Mouse (Mus musculus) granulocyte monocyte progenitor cell, adult 5-6 weeks (primary cell): ENCODE results near the gene Hspd1. TPM values are rescaled to one million over a fixed set of nuclear protein-coding genes. Genes with fewer than 3 reads are reported as not detected.
"Not testable (repeated sequence)": the region's sequence is repeated elsewhere in the genome, so short reads cannot be mapped to it uniquely, and the experiment has no call there.

ENCODE experiments used
- ATAC-seq: replicated peaks from 2 replicates; pipeline ENCODE4 v1.8.0; 2016; ENCODE audit warnings: mild to moderate bottlenecking, moderate TSS enrichment, inconsistent platforms; ENCODE audit not compliant: poor library complexity, severe bottlenecking
- total RNA-seq, 2 experiments: library from RNA; stranded (forward) in 1 of 2; stranded (reverse) in 1 of 2; fragments of 200-712, 200-1000 nt in 1 of 2; fragments of >200 nt in 1 of 2; fragmentation: Nextera tagmentation in 1 of 2; gene quantifications; 2 replicates each; pipeline ENCODE4 v1.2.3; 2014 to 2017

Gene Hspd1
- total RNA-seq (2014; fragmentation: Nextera tagmentation): 291 and 340 TPM in 2 replicates
- total RNA-seq (2017): 555 and 596 TPM in 2 replicates

- peak; percentile 86 for ATAC-seq
Observed at GRCm38 (mm10) chr1:55087932-55088610, at the start of gene Hspd1, which contains the start of gene Hspe1. Gene Hspd1, minus strand, starts transcription at chr1:55088243. Gene Hspe1, plus strand, starts transcription at chr1:55088132.

GRCm38 (mm10) chr1:55135846-55136245 lies 47.8 kb upstream of the Hspd1 start:
- no peak for ATAC-seq

GRCm38 (mm10) chr1:55134301-55134700 lies 46.3 kb upstream of the Hspd1 start:
- no peak for ATAC-seq

- no peak for ATAC-seq
Observed at GRCm38 (mm10) chr1:55133173-55133572, 45.1 kb upstream of the Hspd1 start.

GRCm38 (mm10) chr1:55132308-55132707 lies 44.3 kb upstream of the Hspd1 start:
- no peak for ATAC-seq

- ATAC-seq: peak; percentile 44
Observed at GRCm38 (mm10) chr1:55131424-55132014, 43.5 kb upstream of the Hspd1 start.

- peak; percentile 90 for ATAC-seq
Observed at GRCm38 (mm10) chr1:55130943-55131401, 42.9 kb upstream of the Hspd1 start, which contains the start of gene Mob4. Gene Mob4, plus strand, starts transcription at chr1:55131231.

- ATAC-seq: no peak
Observed at GRCm38 (mm10) chr1:55130190-55130916, 42.3 kb upstream of the Hspd1 start.

- 0 out of 2 replicates have a peak, but pooled peaks have one; percentile 9 for ATAC-seq
Observed at GRCm38 (mm10) chr1:55129716-55130115, 41.7 kb upstream of the Hspd1 start.

GRCm38 (mm10) chr1:55124136-55124535 lies 36.1 kb upstream of the Hspd1 start:
- ATAC-seq: not testable (repeated sequence)

GRCm38 (mm10) chr1:55123561-55123960 lies 35.5 kb upstream of the Hspd1 start:
- ATAC-seq: no peak

- ATAC-seq: peak; percentile 33; the same call in 1 of the 2 replicates
Observed at GRCm38 (mm10) chr1:55123046-55123445, 35.0 kb upstream of the Hspd1 start.

GRCm38 (mm10) chr1:55109066-55109766 lies 21.2 kb upstream of the Hspd1 start:
- ATAC-seq: no peak

GRCm38 (mm10) chr1:55108473-55108872 lies 20.4 kb upstream of the Hspd1 start:
- no peak for ATAC-seq

GRCm38 (mm10) chr1:55107644-55108043 lies 19.6 kb upstream of the Hspd1 start:
- ATAC-seq: no peak

GRCm38 (mm10) chr1:55106919-55107585 lies 19.0 kb upstream of the Hspd1 start:
- no peak for ATAC-seq

- no peak for ATAC-seq
Observed at GRCm38 (mm10) chr1:55092469-55092868, 4.4 kb upstream of the Hspd1 start.

GRCm38 (mm10) chr1:55092056-55092455 lies 4.0 kb upstream of the Hspd1 start:
- no peak for ATAC-seq

- no peak for ATAC-seq
Observed at GRCm38 (mm10) chr1:55089498-55090064, 1.5 kb upstream of the Hspd1 start.
